Mouse (Mus musculus): ENCODE results near the gene Sox6. TPM values are rescaled to one million over a fixed set of nuclear protein-coding genes. Genes with fewer than 3 reads are reported as not detected.
A peak's percentile ranks its signal among the peaks of the same experiment; 100 is the strongest.

The Sox6 gene
- polyA plus RNA-seq, 1 experiment from 2014 or later, result 51.2 TPM

DNA sequence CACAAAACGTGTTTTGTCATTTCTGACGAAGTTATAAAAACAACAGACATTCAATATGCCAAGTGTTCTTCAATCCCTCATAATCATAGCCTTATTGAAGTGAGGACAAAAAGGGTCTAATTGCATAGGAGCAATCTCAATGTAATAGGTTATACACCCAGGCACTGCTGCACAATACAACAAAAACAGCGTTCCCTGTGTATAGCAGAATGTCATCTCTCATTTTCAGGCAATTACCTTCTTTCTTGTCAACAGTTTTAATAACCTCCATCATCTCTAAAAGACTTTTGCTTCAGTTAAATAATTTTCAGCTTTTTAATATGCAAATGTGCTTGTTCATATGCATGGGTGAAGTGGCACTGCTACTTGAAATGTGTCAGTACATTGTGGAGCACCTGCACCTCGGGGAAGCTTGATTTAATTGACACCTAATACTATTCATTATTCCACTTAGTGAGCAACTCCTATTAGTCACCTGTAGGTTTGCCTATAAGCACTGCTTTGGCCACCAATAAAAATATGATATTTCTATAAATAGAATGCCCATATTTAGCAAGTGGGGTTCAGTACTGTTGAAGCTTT is 292.8 kb downstream of the Sox6 start:
- H3K36me3 ChIP-seq (ENCODE audit: control insufficient read depth, insufficient read depth, low read length), result no peaks in the 10 kb centered on the region
- H3K27ac ChIP-seq (ENCODE audit: low read depth, low read length), result no peak overlapping the region
- no peak overlapping the region for H3K9ac ChIP-seq (replicated peaks; ENCODE audit: low read depth, low read length)
- no peak overlapping the region for H3K4me3 ChIP-seq (ENCODE audit: low read depth, low read length)
- WGBS, result 65% methylated on average over 4 of the region's 4 CpGs
- H3K4me2 ChIP-seq (ENCODE audit: low read depth, low read length), result no peak overlapping the region
- H3K27me3 ChIP-seq (ENCODE audit: control insufficient read depth, insufficient read depth, low read length), result no peaks in the 10 kb centered on the region
- H3K4me1 ChIP-seq (ENCODE audit: control insufficient read depth, insufficient read depth, low read length), result peaks cover 7% of the 10 kb centered on the region; the same call in 1 of the 2 replicates
- ATAC-seq (ENCODE audit: low read depth), result no peak
- H3K9me3 ChIP-seq (ENCODE audit: control insufficient read depth, low read length), result no peaks in the 10 kb centered on the region

- WGBS, result 67% methylated on average over 7 of the region's 7 CpGs
- H3K9ac ChIP-seq (replicated peaks; ENCODE audit: low read depth, low read length), result no peak overlapping the region
- H3K36me3 ChIP-seq (ENCODE audit: control insufficient read depth, insufficient read depth, low read length), result no peaks in the 10 kb centered on the region
- no peak overlapping the region for H3K27ac ChIP-seq (ENCODE audit: low read depth, low read length)
- H3K27me3 ChIP-seq (ENCODE audit: control insufficient read depth, insufficient read depth, low read length), result no peaks in the 10 kb centered on the region
- ATAC-seq (ENCODE audit: low read depth), result no peak
- H3K9me3 ChIP-seq (ENCODE audit: control insufficient read depth, low read length), result no peaks in the 10 kb centered on the region
- H3K4me2 ChIP-seq (ENCODE audit: low read depth, low read length), result no peak overlapping the region
- H3K4me3 ChIP-seq (ENCODE audit: low read depth, low read length), result no peak overlapping the region
- no peaks in the 10 kb centered on the region for H3K4me1 ChIP-seq (ENCODE audit: control insufficient read depth, insufficient read depth, low read length)
Observed at GRCm38 (mm10) chr7:115734137-115734536, 304.5 kb downstream of the Sox6 start.

DNA sequence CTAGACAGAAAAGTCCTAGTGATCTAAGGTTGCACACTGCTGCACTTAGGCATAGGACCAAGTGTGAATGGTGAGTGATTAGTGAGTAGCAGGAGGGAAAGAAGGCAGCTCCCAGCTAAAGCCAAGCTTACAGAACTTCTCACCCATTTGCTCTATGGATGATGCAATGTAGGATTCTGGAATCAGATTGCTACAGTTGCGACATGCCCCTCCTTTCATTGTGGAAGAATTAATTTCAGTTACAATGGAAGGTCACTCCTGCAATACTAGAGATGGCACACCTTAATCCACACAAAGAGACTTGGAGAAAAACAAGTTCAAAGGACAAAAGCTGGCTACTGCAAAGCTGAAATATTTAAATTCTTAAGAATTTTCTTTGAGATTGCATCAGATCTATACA is 305.8 kb downstream of the Sox6 start:
- H3K9me3 ChIP-seq (ENCODE audit: control insufficient read depth, low read length), result no peaks in the 10 kb centered on the region
- no peaks in the 10 kb centered on the region for H3K27me3 ChIP-seq (ENCODE audit: control insufficient read depth, insufficient read depth, low read length)
- 82% methylated on average over 1 of the region's 1 CpGs for WGBS
- H3K4me3 ChIP-seq (ENCODE audit: low read depth, low read length), result no peak overlapping the region
- H3K4me1 ChIP-seq (ENCODE audit: control insufficient read depth, insufficient read depth, low read length), result no peaks in the 10 kb centered on the region
- no peak overlapping the region for H3K9ac ChIP-seq (replicated peaks; ENCODE audit: low read depth, low read length)
- ATAC-seq (ENCODE audit: low read depth), result no peak
- H3K27ac ChIP-seq (ENCODE audit: low read depth, low read length), result no peak overlapping the region
- no peak overlapping the region for H3K4me2 ChIP-seq (ENCODE audit: low read depth, low read length)
- H3K36me3 ChIP-seq (ENCODE audit: control insufficient read depth, insufficient read depth, low read length), result no peaks in the 10 kb centered on the region

DNA sequence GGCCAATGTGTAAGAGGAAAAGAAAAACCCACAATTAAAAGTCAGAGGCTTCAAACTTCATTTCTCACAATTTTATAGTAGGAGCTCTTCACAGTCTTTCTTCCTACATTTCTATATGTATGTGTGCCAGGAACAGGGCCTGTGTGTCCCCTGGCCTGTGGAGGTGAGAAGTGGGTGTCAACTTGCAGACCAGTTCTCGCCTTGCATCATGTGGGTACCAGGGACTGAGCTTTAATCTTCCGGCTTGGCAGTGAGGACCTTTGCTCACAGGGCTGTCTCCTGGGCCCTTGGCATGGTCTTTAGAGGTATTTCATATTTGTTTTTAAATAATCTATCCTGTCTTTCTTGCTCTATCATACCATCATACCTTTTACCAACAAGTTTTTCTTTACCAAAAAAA is 311.8 kb downstream of the Sox6 start:
- H3K27me3 ChIP-seq (ENCODE audit: control insufficient read depth, insufficient read depth, low read length), result no peaks in the 10 kb centered on the region
- H3K36me3 ChIP-seq (ENCODE audit: control insufficient read depth, insufficient read depth, low read length), result no peaks in the 10 kb centered on the region

GRCm38 (mm10) chr7:115724404-115724803 is 314.2 kb downstream of the Sox6 start:
- no peak overlapping the region for H3K4me2 ChIP-seq (ENCODE audit: low read depth, low read length)
- H3K4me3 ChIP-seq (ENCODE audit: low read depth, low read length), result no peak overlapping the region
- H3K27me3 ChIP-seq (ENCODE audit: control insufficient read depth, insufficient read depth, low read length), result no peaks in the 10 kb centered on the region
- H3K4me1 ChIP-seq (ENCODE audit: control insufficient read depth, insufficient read depth, low read length), result peaks cover 7% of the 10 kb centered on the region; the same call in 1 of the 2 replicates
- no peak overlapping the region for H3K27ac ChIP-seq (ENCODE audit: low read depth, low read length)
- ATAC-seq (ENCODE audit: low read depth), result no peak
- 83% methylated on average over 2 of the region's 2 CpGs for WGBS
- H3K9ac ChIP-seq (replicated peaks; ENCODE audit: low read depth, low read length), result no peak overlapping the region
- no peaks in the 10 kb centered on the region for H3K36me3 ChIP-seq (ENCODE audit: control insufficient read depth, insufficient read depth, low read length)
- no peaks in the 10 kb centered on the region for H3K9me3 ChIP-seq (ENCODE audit: control insufficient read depth, low read length)

More for the DNA sequence above, 311.8 kb downstream of the Sox6 start:
- H3K27ac ChIP-seq (ENCODE audit: low read depth, low read length), result no peak overlapping the region
- H3K9me3 ChIP-seq (ENCODE audit: control insufficient read depth, low read length), result no peaks in the 10 kb centered on the region
- no peaks in the 10 kb centered on the region for H3K4me1 ChIP-seq (ENCODE audit: control insufficient read depth, insufficient read depth, low read length)
- H3K4me3 ChIP-seq (ENCODE audit: low read depth, low read length), result no peak overlapping the region
- WGBS, result 91% methylated on average over 2 of the region's 2 CpGs
- no peak overlapping the region for H3K4me2 ChIP-seq (ENCODE audit: low read depth, low read length)
- H3K9ac ChIP-seq (replicated peaks; ENCODE audit: low read depth, low read length), result no peak overlapping the region
- ATAC-seq (ENCODE audit: low read depth), result no peak

GRCm38 (mm10) chr7:115721624-115722540 is 316.7 kb downstream of the Sox6 start:
- H3K4me1 ChIP-seq (ENCODE audit: control insufficient read depth, insufficient read depth, low read length), result peaks cover 7% of the 10 kb centered on the region; the same call in 1 of the 2 replicates
- H3K9ac ChIP-seq (replicated peaks; ENCODE audit: low read depth, low read length), result no peak overlapping the region
- no peaks in the 10 kb centered on the region for H3K27me3 ChIP-seq (ENCODE audit: control insufficient read depth, insufficient read depth, low read length)
- peak overlapping the region; percentile 55; the same call in 1 of the 2 replicates for H3K27ac ChIP-seq (ENCODE audit: low read depth, low read length)
- no peaks in the 10 kb centered on the region for H3K36me3 ChIP-seq (ENCODE audit: control insufficient read depth, insufficient read depth, low read length)
- H3K4me3 ChIP-seq (ENCODE audit: low read depth, low read length), result no peak overlapping the region
- peak; percentile 56; the same call in 1 of the 2 replicates for ATAC-seq (ENCODE audit: low read depth)
- H3K4me2 ChIP-seq (ENCODE audit: low read depth, low read length), result no peak overlapping the region
- no peaks in the 10 kb centered on the region for H3K9me3 ChIP-seq (ENCODE audit: control insufficient read depth, low read length)
- WGBS, result 2% methylated on average over 7 of the region's 7 CpGs

DNA sequence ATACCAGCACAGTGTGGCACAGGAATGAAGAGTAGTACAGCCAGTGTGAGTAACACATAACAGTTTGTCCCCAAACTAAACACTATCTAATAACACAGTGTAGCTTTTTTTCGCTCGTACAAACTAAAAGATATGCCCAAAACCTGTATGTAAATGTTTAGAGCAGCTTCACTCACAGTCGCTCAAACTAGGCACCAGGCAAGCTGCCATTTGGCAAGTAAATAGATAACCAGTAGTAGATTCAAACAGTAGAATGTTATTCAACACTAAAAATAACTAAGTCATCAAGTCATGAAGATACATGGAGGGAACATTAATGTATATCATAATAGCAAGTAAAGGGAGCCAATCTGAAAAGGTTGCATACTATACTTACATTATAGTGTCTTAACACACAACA is 318.8 kb downstream of the Sox6 start:
- no peaks in the 10 kb centered on the region for H3K9me3 ChIP-seq (ENCODE audit: control insufficient read depth, low read length)
- peaks cover 7% of the 10 kb centered on the region; the same call in 1 of the 2 replicates for H3K4me1 ChIP-seq (ENCODE audit: control insufficient read depth, insufficient read depth, low read length)
- 93% methylated on average over 3 of the region's 3 CpGs for WGBS
- no peaks in the 10 kb centered on the region for H3K27me3 ChIP-seq (ENCODE audit: control insufficient read depth, insufficient read depth, low read length)
- no peaks in the 10 kb centered on the region for H3K36me3 ChIP-seq (ENCODE audit: control insufficient read depth, insufficient read depth, low read length)
- no peak overlapping the region for H3K9ac ChIP-seq (replicated peaks; ENCODE audit: low read depth, low read length)
- H3K4me2 ChIP-seq (ENCODE audit: low read depth, low read length), result no peak overlapping the region
- H3K27ac ChIP-seq (ENCODE audit: low read depth, low read length), result no peak overlapping the region
- no peak for ATAC-seq (ENCODE audit: low read depth)
- no peak overlapping the region for H3K4me3 ChIP-seq (ENCODE audit: low read depth, low read length)

GRCm38 (mm10) chr7:115706141-115706540 is 332.5 kb downstream of the Sox6 start:
- no peaks in the 10 kb centered on the region for H3K36me3 ChIP-seq (ENCODE audit: control insufficient read depth, insufficient read depth, low read length)
- H3K4me1 ChIP-seq (ENCODE audit: control insufficient read depth, insufficient read depth, low read length), result 0 out of 2 replicates have a peak, but pooled peaks cover 4% of the 10 kb centered on the region
- H3K27me3 ChIP-seq (ENCODE audit: control insufficient read depth, insufficient read depth, low read length), result no peaks in the 10 kb centered on the region
- no peak overlapping the region for H3K27ac ChIP-seq (ENCODE audit: low read depth, low read length)
- H3K9me3 ChIP-seq (ENCODE audit: control insufficient read depth, low read length), result no peaks in the 10 kb centered on the region
- ATAC-seq (ENCODE audit: low read depth), result no peak
- H3K9ac ChIP-seq (replicated peaks; ENCODE audit: low read depth, low read length), result no peak overlapping the region
- no peak overlapping the region for H3K4me3 ChIP-seq (ENCODE audit: low read depth, low read length)
- no peak overlapping the region for H3K4me2 ChIP-seq (ENCODE audit: low read depth, low read length)
- 31% methylated on average over 2 of the region's 2 CpGs for WGBS

GRCm38 (mm10) chr7:115698105-115698504 is 340.5 kb downstream of the Sox6 start:
- Histone ChIP-seq H3K4me2 (ENCODE audit: low read depth, low read length) (no peak overlapping the region), H3K27me3 (ENCODE audit: control insufficient read depth, insufficient read depth, low read length) (no peaks in the 10 kb centered on the region), H3K36me3 (ENCODE audit: control insufficient read depth, insufficient read depth, low read length) (no peaks in the 10 kb centered on the region), H3K9ac (replicated peaks; ENCODE audit: low read depth, low read length) (no peak overlapping the region), H3K9me3 (ENCODE audit: control insufficient read depth, low read length) (no peaks in the 10 kb centered on the region), H3K4me3 (ENCODE audit: low read depth, low read length) (no peak overlapping the region), H3K4me1 (ENCODE audit: control insufficient read depth, insufficient read depth, low read length) (no peaks in the 10 kb centered on the region), H3K27ac (ENCODE audit: low read depth, low read length) (no peak overlapping the region)
- 86% methylated on average over 1 of the region's 1 CpGs for WGBS
- ATAC-seq (ENCODE audit: low read depth), result no peak
